Comparison of ENCODE assay signal across 8 mouse cellular contexts in the genomic region with DNA sequence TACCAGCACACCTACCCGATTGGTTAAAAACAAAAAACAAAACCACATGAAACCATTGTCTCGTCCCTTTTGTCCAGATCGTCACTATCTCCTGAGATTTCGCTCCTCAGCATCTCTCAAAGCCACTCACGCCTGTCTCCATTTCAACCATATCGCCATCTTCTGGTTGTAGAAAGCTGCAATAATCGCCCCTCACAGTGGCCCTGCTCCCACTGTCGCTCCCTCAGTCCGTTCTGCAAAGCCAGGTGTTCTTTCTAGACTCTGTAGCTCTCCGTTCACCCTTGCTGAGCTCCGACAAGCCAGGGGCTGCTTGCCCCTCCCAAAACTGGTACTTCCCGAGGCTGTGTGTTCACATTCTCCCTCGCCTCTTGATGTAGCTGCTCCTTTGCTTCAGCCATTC.
A peak's percentile ranks its signal among the peaks of the same experiment; 100 is the strongest.
DNase-seq lines count a peak whose midpoint lies in the region; ATAC-seq lines count a peak whose summit lies in the region.

No protein-coding gene starts in this region.

- H3K4me1 ChIP-seq in forebrain, embryonic 16.5 days (replicated peaks; ENCODE audit: control insufficient read depth, insufficient read depth, low read length), result no peaks in the 10 kb centered on the region
- H3K4me1 ChIP-seq in neural tube, embryonic 14.5 days (ENCODE audit: control insufficient read depth, insufficient read depth, low read length), result no peaks in the 10 kb centered on the region

- no peaks in the 10 kb centered on the region for H3K36me3 ChIP-seq in forebrain, embryonic 16.5 days (ENCODE audit: control insufficient read depth, insufficient read depth)
- no peaks in the 10 kb centered on the region for H3K36me3 ChIP-seq in neural tube, embryonic 14.5 days (ENCODE audit: control insufficient read depth, insufficient read depth, low read length)

- intact Hi-C loops in gastrocnemius, postnatal 14 days (cut with DNase I; ENCODE audit: low total_unique reads), result no loop called here
- intact Hi-C loops in left cerebral cortex, postnatal 25 days (cut with DNase I), result loop anchor here (2.0 to 5.0 kb wide), 2 partner anchors 230 to 289 kb away; partner anchors contain the start of gene Ptgfr
- intact Hi-C loops in gastrocnemius, postnatal 36 days (cut with DNase I), result no loop called here

- H3K27me3 ChIP-seq in forebrain, embryonic 16.5 days (replicated peaks; ENCODE audit: control insufficient read depth, insufficient read depth, low read length), result no peaks in the 10 kb centered on the region
- H3K27me3 ChIP-seq in neural tube, embryonic 14.5 days (ENCODE audit: control insufficient read depth, insufficient read depth, low read length), result no peaks in the 10 kb centered on the region

- H3K9me3 ChIP-seq in forebrain, embryonic 16.5 days (ENCODE audit: control insufficient read depth, low read length), result no peaks in the 10 kb centered on the region
- H3K9me3 ChIP-seq in neural tube, embryonic 14.5 days (ENCODE audit: control insufficient read depth, low read length), result no peaks in the 10 kb centered on the region

- H3K4me2 ChIP-seq in forebrain, embryonic 16.5 days (ENCODE audit: low read length), result peak overlapping the region; percentile 33
- 0 out of 2 replicates have a peak overlapping the region, but pooled peaks have one; percentile 18 for H3K4me2 ChIP-seq in neural tube, embryonic 14.5 days (ENCODE audit: low read depth, low read length)

- H3K27ac ChIP-seq in forebrain, embryonic 16.5 days (ENCODE audit: low read length), result no peak overlapping the region
- no peak overlapping the region for H3K27ac ChIP-seq in neural tube, embryonic 14.5 days (ENCODE audit: low read depth, low read length)

- H3K9ac ChIP-seq in forebrain, embryonic 16.5 days (replicated peaks; ENCODE audit: low read depth, low read length), result no peak overlapping the region
- no peak overlapping the region for H3K9ac ChIP-seq in neural tube, embryonic 14.5 days (replicated peaks; ENCODE audit: low read depth, low read length)

- 36% methylated on average over 13 of the region's 13 CpGs for WGBS in forebrain, embryonic 16.5 days
- WGBS in neural tube, embryonic 14.5 days, result 37% methylated on average over 13 of the region's 13 CpGs

- peak; percentile 16 for DNase-seq in gastrocnemius, postnatal 14 days
- no peak for DNase-seq in gastrocnemius, postnatal 25 days
- peak; percentile 33 for DNase-seq in R1 (ENCODE audit: low read depth, low spot score)
- peak; percentile 20 to 40 for DNase-seq in left cerebral cortex, postnatal 25 days (ENCODE audit: low spot score in 2 of 2)
- no peak for DNase-seq in gastrocnemius, postnatal 36 days

- H3K4me3 ChIP-seq in forebrain, embryonic 16.5 days (replicated peaks; ENCODE audit: low read length), result no peak overlapping the region; the same call in 1 of the 2 replicates
- H3K4me3 ChIP-seq in neural tube, embryonic 14.5 days (ENCODE audit: low read depth, low read length), result no peak overlapping the region

- 0 out of 2 replicates have a peak, but pooled peaks have one; percentile 33 for ATAC-seq in forebrain, embryonic 16.5 days
- ATAC-seq in neural tube, embryonic 14.5 days (ENCODE audit: low read depth), result peak; percentile 61; the same call in 1 of the 2 replicates
- no peak for ATAC-seq in erythroid progenitor cell, adult 5-6 weeks (replicated peaks; ENCODE audit: low FRiP score, poor library complexity, severe bottlenecking)

Comparison
In these comparisons a context has a peak if more than half of its experiments do, and no peak if none do; other contexts are left out.
1. DNase-seq: peak in gastrocnemius, postnatal 14 days (single experiment), R1 (single experiment) and left cerebral cortex, postnatal 25 days (2 of 2); none in gastrocnemius, postnatal 25 days (single experiment) and gastrocnemius, postnatal 36 days (0 of 2).